Mouse (Mus musculus): ENCODE data around the gene Mamdc2.
A peak's percentile ranks its signal among the peaks of the same experiment; 100 is the strongest.
"Not testable (repeated sequence)": the region's sequence is repeated elsewhere in the genome, so short reads cannot be mapped to it uniquely, and the experiment has no call there.

The Mamdc2 gene

DNA sequence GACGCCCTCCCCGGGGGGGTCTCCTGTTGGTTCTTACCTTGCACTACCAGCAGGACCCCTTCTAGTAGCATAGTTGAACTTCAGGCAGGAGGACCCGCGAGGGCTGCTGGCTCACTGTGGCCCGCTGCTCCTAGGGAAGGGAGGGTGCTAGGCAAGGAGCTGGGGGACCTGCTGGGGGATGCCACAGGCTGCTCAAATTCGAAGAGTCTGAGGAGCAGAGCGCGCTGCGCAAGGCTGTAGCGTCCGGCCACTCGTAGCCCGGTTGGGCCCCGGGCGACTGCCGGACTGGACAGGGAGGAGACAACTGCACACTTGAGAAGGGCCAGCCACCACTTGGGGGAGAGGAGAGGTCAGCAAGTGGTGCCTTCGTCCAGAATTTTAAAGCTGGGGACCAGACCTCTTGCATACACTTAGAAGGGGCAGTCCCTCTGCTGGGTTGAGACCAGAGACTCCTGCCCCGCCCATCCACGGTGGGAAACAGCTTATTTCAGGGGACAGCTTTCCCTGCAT, at the start of gene Mamdc2:
Mamdc2 (minus strand) TSS at position 455 of the 510 bp plus-strand sequence.
- peak in 1 of 2 experiments; percentile 19 for DNase-seq

DNA sequence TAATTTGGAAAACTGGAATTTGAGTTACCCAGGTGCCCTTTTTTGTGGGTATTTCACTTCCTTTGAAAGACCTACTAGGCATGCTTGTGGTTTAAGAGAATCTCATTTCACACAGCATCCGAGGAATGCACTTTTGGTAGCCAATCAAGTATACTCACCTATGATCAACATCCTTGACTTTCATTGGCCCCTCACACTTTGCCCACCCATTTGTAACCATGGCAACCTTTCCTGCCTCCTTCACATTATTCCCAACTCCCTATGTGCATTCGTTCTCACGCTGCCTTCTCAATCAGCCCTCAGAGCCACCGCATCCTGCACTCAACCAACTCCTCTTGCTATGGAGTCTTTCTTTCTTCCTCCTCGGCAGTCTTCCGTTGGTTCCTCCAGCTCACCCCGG, 49.8 kb upstream of the Mamdc2 start:
- no peak for DNase-seq

DNA sequence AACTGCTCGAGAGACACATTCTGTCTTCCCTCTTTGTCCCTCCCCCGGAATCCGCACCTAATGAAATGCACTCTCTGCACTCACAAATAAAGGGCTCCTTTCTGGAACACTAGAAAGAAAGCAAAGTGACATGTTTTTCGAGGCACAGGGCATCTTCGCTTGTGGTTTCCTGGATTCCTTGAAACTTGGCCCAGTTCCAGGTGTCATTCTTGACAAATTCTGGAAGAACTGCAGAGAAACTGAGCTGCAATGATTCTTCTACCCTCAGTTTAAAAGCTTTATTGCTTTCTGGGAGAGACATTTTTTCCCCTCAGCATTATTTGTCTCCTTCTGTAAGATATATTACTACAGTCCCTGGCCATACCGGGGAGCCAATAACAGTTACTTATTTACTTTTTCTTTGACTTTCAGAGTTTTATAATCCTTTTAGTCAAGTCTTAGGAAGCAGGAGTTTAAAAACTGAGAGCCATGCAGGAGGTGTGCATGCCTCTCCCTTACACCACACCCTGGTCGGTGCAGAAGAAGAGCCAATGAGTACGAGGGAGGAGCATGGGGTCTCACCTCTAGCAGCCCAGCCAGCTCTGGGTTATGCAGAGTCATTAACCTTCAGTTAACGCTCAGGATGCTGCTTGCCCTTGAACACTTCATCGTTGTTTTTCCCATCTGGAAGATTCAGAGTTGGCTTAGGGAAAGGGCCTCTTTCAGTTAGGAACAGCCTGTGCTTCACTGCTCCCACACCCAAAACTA, 49.1 kb upstream of the Mamdc2 start:
- no peak for DNase-seq

DNA sequence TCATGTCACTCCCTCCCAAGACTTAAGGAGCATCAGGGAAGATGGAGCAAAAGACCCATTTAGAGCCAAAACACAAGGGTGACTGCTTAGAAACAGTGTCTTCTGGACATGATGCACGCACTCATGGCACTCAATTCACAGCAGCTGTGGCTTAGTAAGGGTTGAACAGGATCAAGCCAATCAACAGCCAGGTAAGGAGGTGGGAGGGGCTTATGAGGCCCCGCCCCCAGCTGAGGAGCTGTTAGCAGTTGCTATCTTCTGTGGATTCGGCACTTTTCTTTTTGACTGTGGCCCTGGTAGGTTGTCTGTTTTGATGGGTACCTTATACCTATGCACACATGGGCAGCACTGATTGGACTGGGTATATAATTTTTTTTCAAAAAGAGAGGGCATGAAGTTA, 48.3 kb upstream of the Mamdc2 start:
- no peak for DNase-seq

DNA sequence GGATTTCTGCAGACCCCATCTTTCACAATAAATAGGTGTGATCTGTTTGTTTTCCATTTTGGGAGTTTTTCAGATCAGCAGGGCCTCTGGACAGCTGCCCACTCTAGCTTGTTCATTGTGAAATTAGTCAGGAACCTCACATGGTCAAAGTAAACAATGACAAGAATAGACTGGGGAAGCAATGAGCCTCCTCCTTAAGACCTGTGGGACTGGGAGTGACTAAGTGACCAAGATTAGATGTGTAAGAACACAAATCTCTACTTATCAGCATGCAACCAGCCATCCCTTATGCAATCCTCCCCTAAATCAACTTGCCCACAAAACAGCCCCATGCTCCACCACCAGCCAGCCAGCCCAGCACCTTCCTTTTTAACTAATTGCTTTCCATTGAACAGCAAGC, 44.4 kb upstream of the Mamdc2 start:
- DNase-seq, result peak in 1 of 2 experiments; percentile 39

DNA sequence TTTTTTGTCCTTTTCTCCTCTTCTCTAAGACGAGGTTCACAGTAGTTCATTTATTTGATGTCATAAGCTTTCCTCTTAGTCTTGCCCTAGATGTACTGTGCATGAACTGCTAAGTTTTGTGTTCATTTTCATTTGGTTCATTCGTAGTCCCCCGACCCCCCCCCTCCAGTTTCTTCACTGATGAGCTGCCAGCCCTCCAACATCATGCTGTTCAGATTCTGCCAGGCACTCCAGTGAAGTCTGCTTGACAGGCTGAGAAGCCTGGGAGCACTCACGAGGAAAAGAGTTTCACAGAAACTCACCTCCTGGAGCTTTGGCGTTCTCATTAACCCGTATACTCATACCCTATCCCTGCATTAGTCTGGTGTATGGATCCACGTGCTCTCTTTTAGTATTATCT, 42.5 kb upstream of the Mamdc2 start:
- not testable (repeated sequence) for DNase-seq

DNA sequence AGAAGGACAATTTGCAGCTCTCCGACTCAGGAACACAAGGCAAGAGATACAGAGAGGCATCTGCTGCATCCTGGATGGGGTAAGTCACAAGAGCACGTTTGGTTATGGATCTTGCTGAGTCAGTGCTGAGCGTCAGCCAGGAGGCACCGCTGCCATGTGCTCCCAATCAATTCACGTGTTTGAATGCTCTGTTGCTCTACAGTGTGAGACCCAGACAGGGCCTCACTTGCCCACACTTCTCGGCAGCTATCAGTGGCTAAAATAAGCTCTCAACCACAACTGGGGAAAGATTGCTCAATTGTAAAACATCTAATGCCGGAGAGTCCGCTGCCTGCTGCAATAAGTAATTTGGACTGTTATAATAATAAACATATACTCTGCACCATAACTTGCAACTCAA, 41.5 kb upstream of the Mamdc2 start:
- peak in 1 of 2 experiments; percentile 14 for DNase-seq

DNA sequence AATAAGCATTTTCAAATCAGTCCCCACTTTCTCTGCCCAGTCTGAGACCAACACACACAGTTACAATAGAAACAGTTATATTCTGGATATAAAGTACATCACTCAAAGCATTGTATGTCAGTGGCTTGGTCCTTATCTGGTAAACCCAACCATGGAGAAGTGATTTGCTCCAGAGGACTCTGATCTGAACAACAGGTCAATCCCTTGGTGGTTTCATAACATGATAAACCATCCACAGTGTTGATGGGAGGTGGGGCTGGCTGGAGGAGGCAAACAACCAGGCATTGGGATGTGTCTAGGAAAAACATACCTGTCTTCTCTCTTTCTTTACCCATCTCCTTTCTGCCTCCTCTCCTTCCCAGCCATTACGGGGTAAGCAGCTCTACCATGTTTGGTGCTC, 39.2 kb upstream of the Mamdc2 start:
- no peak for DNase-seq

DNA sequence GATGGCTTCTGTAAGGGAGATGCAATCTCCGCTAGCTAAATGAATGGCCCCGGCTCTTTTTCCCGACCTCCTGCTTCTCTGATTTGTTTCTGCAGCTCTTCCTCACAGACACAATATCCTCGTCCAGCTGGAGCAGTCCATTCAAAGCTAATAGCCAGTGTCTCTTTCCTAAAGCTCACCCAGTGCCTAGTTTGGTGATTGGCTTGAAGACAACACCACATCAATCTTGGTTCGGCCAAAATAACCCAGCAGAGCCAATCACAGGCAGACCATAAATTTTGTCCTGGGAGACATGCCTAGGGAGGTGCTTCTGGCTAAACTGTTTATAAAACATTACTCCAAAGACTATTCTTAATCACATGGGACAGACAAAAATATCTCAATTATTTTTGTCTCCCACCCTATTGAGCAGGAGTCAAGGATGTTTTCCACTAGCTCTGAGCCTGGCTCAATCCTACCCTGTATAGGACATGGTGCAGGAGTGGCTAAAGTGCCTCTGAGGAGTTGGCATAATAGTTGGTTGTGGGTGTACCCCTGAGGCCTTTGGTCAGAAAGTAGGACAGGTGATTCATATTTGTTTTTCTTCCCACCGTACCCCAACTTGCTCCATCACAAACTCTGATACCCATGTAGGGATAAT, 38.5 kb upstream of the Mamdc2 start:
- peak; percentile 19 to 42 for DNase-seq

DNA sequence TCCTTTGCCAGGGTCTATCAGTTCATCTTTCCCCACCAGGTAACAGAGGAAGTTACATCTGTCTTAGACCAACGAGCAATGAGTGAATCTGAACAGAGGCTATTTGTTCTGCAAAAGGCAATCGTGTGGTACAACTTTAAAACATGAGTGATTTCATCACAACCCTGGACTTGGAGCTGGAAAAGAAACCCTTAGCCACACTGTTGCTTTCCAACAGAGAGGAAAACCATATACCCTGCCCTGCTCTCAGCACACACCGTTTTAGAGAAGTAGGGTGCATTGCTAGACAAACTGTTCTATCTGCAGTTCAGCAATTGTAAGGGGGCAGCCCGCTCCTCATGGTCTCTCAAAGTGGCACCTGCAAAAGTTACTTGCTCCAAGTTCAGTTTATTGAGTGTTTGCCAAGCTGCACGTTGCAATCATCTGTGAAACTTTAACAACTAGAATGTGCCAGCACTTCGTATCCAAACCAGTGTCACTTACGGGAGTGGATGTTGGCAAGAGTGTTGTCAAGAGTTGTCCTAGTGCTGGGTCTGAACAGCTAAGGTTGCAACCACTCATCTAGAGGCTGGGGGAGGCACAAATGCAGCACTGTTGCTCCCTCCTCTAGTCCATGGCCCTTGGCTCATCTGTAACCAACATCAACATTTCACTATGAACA, 37.8 kb upstream of the Mamdc2 start:
- DNase-seq, result no peak

DNA sequence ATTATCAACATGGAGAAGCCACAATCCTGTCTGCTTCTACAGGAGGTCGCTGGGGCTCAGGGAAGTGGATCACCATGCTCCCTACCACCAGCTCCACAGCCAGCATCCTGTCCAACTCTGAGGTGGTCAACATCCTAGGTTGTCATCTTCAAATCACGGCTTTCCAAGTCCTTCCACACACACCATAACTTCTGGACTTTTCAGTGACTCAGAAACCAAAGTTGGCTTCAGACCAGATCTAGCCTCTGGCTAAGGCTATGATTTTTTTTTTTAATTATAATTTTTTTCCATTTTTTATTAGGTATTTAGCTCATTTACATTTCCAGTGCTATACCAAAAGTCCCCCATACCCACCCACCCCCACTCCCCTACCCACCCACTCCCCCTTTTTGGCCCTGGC, 34.3 kb upstream of the Mamdc2 start:
- DNase-seq, result not testable (repeated sequence)

DNA sequence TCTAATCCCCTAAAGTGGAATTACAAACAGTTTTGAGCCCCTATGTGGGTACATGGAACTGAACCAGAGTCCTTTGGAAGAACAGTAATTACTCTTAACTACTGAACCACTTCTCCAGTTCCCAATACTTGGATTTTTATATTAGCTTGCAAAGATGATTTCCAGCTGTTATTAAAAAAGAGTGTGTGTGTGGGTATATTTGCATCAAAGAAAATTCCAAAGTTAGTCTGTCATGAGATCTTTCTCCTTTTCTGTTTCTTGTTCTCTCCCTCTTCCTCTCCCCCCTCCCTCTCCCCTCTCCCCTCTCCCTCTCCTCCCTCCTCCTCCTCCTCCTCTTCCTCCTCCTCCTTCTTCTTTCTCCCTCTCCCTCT, 31.3 kb upstream of the Mamdc2 start:
- no peak for DNase-seq

DNA sequence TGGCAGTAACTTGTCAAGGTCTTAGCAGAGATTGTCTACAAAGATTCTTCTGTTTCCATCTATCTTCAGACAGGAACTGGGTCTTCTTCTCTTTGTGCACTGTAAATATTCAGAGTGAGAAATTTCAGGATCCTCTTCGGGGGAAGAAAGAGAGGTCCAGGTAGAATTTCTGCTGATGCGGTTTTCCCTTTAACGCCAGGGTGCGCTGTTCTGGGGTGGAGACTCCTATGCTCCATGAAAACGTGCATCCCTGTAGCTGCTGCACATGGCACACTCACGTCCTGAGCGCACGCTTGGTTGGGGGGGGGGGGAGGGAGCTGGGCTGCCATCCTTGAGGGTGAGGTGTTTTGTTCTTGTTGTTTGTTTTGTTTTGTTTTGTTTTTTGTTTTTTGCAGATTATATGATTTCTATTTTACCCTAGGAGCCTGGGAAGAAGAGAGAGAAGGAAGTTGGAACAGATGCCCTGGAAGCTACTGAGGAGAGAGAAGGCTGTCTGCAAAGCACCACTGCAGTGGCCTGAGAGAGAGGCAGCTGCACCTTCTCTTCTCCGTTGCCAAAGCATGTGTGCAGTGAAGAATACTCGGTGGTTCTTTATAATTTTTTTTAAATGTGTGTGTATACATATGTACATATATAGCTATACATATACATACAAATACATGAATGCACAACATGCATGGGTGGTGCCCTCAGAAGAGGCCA, 30.8 kb upstream of the Mamdc2 start:
- peak in 1 of 2 experiments; percentile 20 for DNase-seq

DNA sequence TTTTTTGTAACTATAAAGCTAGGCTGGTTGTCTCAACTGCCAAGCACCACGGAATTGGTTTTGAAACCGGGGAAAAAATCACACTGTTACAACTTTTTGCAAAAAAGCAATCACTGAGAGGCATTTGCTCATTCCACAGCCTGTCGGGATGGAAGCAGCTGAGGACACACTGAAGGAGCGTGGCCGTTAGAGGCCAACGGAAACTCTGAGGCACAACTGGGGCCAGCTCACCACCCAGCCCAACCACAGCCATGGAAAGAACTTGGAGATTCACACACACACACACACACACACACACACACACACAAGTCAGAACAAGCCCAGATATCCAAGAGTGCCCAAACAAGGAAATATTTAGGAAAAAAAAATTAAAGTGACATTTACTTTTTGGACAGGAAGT, 29.6 kb upstream of the Mamdc2 start:
- DNase-seq, result peak in 1 of 2 experiments; percentile 11

DNA sequence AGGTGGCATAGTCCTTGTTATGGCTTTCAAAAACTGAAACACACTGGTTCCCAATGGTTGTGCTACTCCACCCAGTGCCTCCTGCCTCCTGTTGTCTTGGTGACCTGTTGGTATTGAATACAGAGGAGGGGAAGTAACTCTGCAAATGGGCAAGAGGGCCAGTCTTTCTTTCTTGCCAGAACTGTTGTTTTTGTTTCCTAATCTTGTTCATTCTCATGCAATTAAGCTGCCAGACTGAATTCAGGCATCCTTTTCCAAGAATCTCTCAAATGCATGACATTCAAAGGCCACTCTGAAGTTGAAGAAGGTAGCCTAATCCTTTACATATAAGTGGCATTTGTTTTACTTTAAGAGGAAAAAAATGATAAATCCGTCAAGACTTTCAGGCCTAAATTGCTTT, 19.6 kb upstream of the Mamdc2 start:
- no peak for DNase-seq

DNA sequence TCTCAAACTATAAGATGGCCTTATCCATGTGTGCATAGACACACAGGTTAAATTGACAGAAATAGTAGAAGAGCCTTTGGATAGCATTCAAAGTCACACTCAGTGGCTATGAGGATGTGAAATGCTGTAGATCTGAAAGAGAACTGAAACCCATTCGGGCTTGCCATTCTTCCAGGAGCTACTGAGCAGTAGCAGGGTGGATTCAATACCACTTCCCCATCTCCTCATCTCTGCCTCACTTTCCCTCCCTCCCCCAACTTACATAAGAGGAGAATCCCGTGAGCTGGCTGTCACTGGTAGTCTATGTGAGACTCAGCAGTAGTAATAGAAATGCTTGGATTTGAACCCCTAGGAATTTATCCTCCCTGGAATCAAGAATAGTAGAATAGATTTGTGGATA, 18.8 kb upstream of the Mamdc2 start:
- DNase-seq, result no peak

DNA sequence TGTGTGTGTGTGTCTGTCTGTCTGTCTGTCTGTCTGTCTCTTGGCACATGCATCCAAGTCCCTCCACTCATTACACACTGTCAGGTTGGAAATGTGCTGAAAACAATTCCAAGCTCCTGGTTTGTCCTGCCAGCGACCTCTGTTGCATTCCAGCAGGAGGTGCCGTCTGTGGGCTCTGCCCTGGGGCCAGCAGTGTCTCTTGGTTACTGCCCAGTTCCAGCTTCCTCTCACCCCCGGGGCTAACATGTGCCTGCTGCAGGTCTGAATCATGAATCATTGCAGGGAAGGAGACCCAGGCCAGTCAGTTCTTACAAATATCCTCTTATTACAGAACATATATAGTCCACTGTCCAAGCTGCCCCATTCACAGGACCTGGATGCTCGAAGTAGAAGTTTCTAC, 9.2 kb upstream of the Mamdc2 start:
- peak in 1 of 2 experiments; percentile 16 for DNase-seq

DNA sequence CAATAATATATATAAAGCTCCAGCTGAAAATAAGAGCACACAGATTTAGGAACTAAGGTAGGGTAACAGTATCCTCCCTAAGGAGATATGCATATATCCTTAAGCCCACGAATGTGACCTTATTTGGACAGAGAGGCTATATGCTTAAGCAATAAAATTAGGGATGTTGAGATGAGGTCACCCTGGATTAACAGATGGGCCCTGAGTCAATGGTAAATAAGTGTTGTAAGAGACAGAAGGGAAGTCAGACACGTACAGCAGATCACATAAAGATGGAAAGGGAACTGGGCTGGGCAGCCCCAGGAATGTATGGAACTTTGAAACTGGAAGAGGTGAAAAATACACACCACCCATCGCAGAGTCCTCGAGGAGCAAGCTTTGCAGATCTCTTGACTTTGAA, 3.1 kb upstream of the Mamdc2 start:
- DNase-seq, result no peak

DNA sequence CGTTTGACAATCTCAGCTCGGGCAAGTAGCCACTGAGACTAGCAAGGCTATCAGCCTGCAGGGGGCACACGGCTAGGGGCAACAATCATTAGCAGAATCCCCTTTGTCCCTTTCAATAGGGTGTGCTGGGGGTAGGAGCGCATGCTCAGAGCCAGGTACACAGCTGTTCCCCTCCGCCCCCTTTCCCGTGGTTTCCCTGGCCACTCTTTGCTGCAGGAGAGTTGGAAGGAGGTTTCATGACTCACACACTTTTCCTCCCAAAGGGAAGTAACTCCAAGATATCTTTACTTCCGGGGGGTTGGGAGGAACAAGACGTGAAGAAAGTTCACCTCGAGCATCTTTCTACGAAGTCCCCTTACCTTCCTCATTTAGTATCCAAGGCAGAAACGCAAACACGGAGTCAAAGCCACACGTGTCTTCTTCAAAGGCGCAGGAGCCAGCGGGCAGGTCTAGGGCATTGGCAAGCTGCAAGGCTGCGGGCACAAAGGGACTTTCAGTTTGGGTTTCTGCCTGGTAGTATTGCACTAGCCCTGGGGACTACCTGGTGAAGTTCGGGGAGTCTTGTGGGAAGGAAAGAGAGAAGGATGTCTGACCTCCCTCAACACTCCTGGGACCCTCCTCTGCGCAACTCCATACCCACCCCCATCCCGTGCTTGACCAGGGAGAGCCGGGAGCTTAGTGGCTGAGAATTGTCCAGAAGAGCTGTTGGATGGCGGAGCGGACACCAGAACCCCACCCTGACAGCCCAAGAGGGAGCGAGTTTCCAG, 838 bp downstream of the Mamdc2 start:
- DNase-seq, result peak; percentile 20 to 28

DNA sequence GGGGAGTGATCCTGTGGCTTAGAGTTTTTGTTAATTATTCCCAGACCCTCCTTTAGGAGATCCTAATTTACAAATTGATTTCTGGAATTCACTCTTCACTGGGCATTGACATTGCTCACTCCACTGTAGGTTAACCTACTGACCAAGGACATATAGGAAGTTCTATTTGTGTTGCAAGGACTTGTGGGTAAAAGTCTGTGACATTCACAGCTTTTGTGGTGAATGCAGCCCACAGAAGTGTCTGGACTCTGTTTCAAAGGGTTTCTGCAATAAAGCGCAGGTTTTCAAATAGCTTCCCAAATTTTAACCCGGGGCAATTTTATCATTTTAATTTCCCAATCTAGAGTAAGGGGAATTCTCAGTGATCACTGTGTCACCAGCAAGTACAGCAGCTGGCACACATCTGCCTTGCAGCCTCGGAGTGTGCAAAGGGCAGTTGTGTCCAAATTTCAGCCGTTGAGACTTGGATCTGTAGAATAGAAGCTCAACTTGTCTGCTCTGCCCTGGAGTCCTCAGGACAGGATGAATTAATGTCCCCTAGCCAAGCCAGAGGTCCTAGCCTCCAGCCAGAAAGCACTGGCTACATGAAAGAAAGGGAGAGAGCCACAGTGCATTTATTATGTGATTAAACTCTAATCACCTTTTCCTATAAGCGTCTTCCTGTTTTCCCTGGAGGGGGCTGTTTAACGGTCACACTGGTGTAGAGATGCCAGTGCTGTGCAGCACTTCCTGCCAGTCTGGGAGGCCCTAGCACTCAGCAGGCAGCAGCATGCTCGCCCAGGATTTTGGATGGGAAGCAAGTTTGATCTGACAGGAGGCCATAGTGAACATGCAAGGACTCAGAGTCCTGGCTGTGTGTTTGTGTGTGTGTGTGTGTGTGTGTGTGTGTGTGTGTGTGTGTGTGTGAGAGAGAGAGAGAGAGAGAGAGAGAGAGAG, 3.1 kb downstream of the Mamdc2 start:
- DNase-seq, result peak; percentile 17 to 21

DNA sequence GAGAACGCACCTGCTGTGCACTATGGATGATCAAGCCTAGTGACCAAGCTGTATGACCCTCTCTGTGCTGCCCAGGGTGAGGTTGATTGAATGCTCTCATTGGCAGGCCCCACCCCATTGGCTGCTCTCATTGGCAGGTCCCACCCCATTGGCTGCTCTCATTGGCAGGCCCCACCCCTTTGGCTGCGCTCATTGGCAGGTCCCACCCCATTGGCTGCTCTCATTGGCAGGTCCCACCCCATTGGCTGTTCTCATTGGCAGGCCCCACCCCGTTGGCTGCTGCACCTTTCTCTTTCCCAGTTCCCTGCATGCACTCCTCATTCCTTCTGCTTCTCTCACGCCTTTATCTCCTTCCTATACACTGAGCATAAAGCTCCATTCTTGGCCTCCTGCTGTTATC, 12.5 kb downstream of the Mamdc2 start:
- DNase-seq, result no peak
